Mouse (Mus musculus) lung, embryonic 15.5 days (tissue): ENCODE measurements around the gene Myocd. TPM values are rescaled to one million over a fixed set of nuclear protein-coding genes. Genes with fewer than 3 reads are reported as not detected.
A peak's percentile ranks its signal among the peaks of the same experiment; 100 is the strongest.

Experiments
- ATAC-seq: fragments of 200-750 bp; cut with Nextera tagmentation; 2 replicates; pipeline ENCODE4 v1.8.0; 2017; ENCODE audit warnings: moderate number of reproducible peaks, borderline replicate concordance; ENCODE audit not compliant: low FRiP score, low TSS enrichment; ENCODE audit errors: extremely low read depth
- H3K27ac ChIP-seq: fragments of 300-500 bp; sonication (generic); 2 replicates; pipeline ENCODE4 v1.5.1; 2015; ENCODE audit warnings: moderate library complexity, mild to moderate bottlenecking, inconsistent platforms
- H3K27me3 ChIP-seq: fragments of 300-500 bp; sonication (generic); 2 replicates; pipeline ENCODE4 v1.6.1; 2015; ENCODE audit warnings: inconsistent platforms
- H3K36me3 ChIP-seq: fragments of 300-500 bp; sonication (generic); 2 replicates; pipeline ENCODE4 v1.6.1; 2015; ENCODE audit warnings: inconsistent platforms
- H3K4me1 ChIP-seq: fragments of 300-500 bp; sonication (generic); 2 replicates; pipeline ENCODE4 v1.6.1; 2015; ENCODE audit warnings: inconsistent platforms
- H3K4me2 ChIP-seq: fragments of 300-500 bp; sonication (generic); 2 replicates; pipeline ENCODE4 v1.6.1; 2015; ENCODE audit warnings: inconsistent platforms, mild to moderate bottlenecking, moderate library complexity
- H3K4me3 ChIP-seq: fragments of 300-500 bp; sonication (generic); 2 replicates; pipeline ENCODE4 v1.5.1; 2015; ENCODE audit warnings: mild to moderate bottlenecking, inconsistent platforms
- H3K9ac ChIP-seq: fragments of 300-500 bp; sonication (generic); 2 replicates; pipeline ENCODE4 v1.6.1; 2015; ENCODE audit warnings: inconsistent platforms
- H3K9me3 ChIP-seq: fragments of 300-500 bp; sonication (generic); 2 replicates; pipeline ENCODE4 v1.6.1; 2016; ENCODE audit warnings: inconsistent platforms
- WGBS: fragments of 180-500 bp; shearing (Covaris S2); methylation state at CpG from one replicate; pipeline ENCODE4 v1.1.7; 2015; 5-methylcytosine and 5-hydroxymethylcytosine counted together
- polyA plus RNA-seq: library from polyadenylated mRNA; unstranded; fragments of >200 nt; fragmentation: Nextera tagmentation; extraction: Ambion mirVana; gene quantifications from 2 replicates; pipeline ENCODE4 v1.2.1, GENCODE M21; 2015

The Myocd gene
- polyA plus RNA-seq, 1 experiment from 2014 or later = 18.4 TPM

DNA sequence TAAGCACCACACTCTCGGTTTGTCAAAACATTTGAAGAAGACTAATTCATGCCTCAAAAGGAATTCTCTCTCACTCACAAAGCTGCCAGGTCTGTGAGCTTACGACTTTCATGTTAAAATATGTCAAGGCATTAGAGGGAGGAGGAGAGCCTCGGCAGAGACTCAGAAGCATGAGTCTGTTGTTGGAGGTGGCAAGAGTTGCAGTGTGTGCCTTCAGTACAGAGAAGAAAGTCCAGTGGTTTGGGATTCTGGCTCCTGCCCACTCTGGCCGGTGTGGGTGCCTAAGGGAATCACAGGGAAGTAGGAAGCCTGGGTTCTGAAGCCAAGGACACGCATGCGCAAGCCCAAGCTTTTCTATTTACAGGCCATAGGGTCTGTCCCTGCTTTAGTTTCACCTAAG lies 14.2 kb downstream of the Myocd start:
- H3K9ac ChIP-seq = no peak overlapping the region

DNA sequence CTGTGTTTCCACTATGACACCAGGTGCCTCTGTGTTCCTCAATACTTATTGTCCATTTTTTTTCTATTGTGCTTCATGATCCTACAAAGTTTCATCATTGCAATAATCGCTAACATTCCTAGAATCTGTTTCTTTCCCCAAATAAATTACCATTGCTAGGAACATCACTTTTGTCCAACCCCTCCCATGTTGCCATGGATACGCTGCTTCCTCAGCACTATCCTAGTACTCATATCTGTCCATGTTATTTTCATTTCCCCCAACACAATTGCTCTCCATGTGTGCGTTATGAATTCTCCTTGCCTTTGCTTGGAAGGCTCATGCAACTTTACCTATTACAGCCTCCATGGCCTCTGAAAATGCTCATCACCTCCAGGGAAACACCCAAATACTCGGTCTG lies 19.4 kb downstream of the Myocd start:
- no peak for ATAC-seq
- WGBS = 89% methylated on average over 4 of the region's 4 CpGs
- Histone ChIP-seq H3K36me3 (no peaks in the 10 kb centered on the region), H3K4me2 (no peak overlapping the region), H3K4me3 (no peak overlapping the region), H3K9me3 (no peaks in the 10 kb centered on the region), H3K27me3 (no peaks in the 10 kb centered on the region), H3K27ac (no peak overlapping the region), H3K4me1 (peaks cover under 1% of the 10 kb centered on the region; the same call in 1 of the 2 replicates), H3K9ac (no peak overlapping the region)

More for the DNA sequence above, 14.2 kb downstream of the Myocd start:
- Histone ChIP-seq H3K36me3 (no peaks in the 10 kb centered on the region), H3K4me3 (no peak overlapping the region), H3K9me3 (no peaks in the 10 kb centered on the region), H3K4me2 (peak overlapping the region; percentile 26; the same call in 1 of the 2 replicates), H3K27ac (no peak overlapping the region), H3K27me3 (no peaks in the 10 kb centered on the region; the same call in 1 of the 2 replicates), H3K4me1 (peaks cover 14% of the 10 kb centered on the region)
- no peak for ATAC-seq
- WGBS = 39% methylated on average over 6 of the region's 6 CpGs

DNA sequence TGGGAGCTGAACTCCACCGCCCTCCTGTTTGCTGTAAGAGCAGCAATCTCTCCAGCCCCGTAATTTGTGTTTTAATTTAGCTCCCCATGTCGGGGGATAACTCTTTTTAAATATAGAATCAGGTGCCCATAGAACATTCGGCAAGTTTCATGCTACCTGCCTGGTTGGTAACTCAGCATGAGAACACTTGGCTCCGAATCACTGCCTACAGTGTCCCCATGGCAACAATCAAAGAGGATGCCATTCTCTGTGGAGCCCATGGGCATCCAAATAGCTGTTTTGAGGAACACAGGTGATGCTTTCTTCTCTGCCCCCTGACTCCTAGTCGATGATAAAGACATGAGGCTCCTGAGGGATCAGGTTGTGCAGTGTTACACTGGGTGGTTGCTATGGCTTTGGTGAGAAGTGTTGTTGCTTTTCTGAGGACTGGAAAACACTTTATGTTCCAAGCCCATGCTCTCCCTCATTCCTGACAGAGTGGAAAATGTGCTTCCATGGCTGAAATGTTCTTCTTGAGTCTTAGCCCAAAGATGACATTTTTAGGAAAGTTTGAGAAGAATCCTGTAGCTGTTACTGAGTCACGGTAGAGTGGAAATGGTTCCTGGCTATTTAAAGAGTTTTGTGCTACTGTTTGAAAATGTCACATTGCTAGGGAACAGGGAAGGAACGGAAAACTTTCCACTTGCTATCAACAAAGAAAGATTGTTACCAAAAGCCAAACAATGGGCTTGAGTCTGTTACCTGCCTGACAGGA lies 23.3 kb downstream of the Myocd start:
- no peak overlapping the region for H3K4me3 ChIP-seq
- H3K9ac ChIP-seq = no peak overlapping the region
- no peaks in the 10 kb centered on the region for H3K36me3 ChIP-seq
- H3K27ac ChIP-seq = no peak overlapping the region
- no peaks in the 10 kb centered on the region for H3K27me3 ChIP-seq
- no peak overlapping the region for H3K4me2 ChIP-seq
- H3K4me1 ChIP-seq = no peaks in the 10 kb centered on the region
- H3K9me3 ChIP-seq = no peaks in the 10 kb centered on the region
- 75% methylated on average over 8 of the region's 8 CpGs for WGBS
- ATAC-seq = no peak

DNA sequence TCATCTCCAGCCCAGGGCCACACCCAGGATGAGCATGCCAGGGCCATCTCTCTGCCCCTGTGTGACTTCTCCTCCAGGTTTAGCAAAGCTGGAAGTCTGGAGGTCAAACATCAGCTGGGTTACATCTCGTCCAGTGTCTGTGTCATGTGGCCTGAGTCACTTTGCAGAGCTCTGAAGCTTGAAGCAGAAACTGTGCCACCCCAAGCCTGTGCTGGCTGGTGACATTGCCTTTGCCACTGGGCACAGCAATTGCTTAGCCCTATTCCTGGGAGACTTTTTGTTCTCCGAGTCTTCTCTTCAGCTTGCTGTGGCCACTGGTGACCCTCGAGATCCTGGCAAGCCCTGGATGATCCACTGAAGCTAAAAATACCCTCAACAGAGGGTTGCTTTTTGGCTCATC lies 26.2 kb downstream of the Myocd start:
- H3K27me3 ChIP-seq = no peaks in the 10 kb centered on the region
- no peak overlapping the region for H3K27ac ChIP-seq
- ATAC-seq = no peak
- H3K4me3 ChIP-seq = no peak overlapping the region
- WGBS = 69% methylated on average over 3 of the region's 3 CpGs
- H3K36me3 ChIP-seq = no peaks in the 10 kb centered on the region
- H3K4me1 ChIP-seq = no peaks in the 10 kb centered on the region
- no peaks in the 10 kb centered on the region for H3K9me3 ChIP-seq
- H3K9ac ChIP-seq = no peak overlapping the region
- H3K4me2 ChIP-seq = no peak overlapping the region

DNA sequence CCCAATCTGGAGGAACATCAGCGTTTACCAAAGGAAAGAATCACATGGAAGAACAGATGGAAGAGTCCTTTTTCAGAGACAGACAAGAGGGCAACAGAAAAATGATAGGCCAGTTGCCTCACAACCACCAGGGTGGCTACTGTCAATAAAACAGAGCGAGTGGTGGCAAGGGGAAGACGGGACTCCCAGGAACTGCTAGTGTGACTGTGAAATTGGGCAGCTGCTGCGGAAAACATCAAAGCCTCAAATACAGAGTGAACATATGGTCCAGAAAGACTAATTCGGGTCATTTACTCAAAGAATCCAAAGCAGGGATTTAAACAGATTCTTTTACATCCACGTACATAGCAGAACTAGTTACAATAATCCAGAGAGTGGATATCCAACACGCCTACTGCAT lies 29.3 kb downstream of the Myocd start:
- H3K4me2 ChIP-seq = no peak overlapping the region
- no peaks in the 10 kb centered on the region for H3K36me3 ChIP-seq
- no peak overlapping the region for H3K9ac ChIP-seq
- H3K27ac ChIP-seq = no peak overlapping the region
- no peak for ATAC-seq
- no peaks in the 10 kb centered on the region for H3K4me1 ChIP-seq
- WGBS = 56% methylated on average over 7 of the region's 7 CpGs
- H3K4me3 ChIP-seq = no peak overlapping the region
- no peaks in the 10 kb centered on the region for H3K27me3 ChIP-seq
- no peaks in the 10 kb centered on the region for H3K9me3 ChIP-seq

DNA sequence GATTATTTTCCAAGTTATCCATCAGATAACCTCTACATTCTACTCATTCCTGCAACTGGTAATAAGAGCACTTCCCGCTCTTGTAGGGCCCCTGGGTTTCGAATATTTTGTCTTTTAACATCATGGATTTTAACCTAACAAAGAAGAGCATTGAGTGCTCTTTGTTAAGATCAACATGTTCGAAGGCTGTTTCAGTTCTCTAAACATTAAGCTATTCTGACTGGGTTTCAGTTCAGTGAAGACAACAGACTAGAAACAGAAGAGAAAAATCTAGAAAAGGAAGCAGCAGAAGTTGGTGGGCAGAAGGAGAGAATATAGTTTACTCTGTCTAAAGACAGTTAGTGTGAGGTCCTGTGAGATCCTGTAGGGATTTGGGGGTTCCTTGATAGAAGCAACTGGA lies 31.9 kb downstream of the Myocd start:
- H3K9ac ChIP-seq = no peak overlapping the region
- H3K27me3 ChIP-seq = no peaks in the 10 kb centered on the region
- H3K9me3 ChIP-seq = no peaks in the 10 kb centered on the region
- H3K4me1 ChIP-seq = no peaks in the 10 kb centered on the region
- H3K4me2 ChIP-seq = no peak overlapping the region
- no peak overlapping the region for H3K4me3 ChIP-seq
- no peaks in the 10 kb centered on the region for H3K36me3 ChIP-seq
- no peak for ATAC-seq
- no peak overlapping the region for H3K27ac ChIP-seq
- whole genome bisulfite sequencing = 69% methylated on average over 3 of the region's 3 CpGs

DNA sequence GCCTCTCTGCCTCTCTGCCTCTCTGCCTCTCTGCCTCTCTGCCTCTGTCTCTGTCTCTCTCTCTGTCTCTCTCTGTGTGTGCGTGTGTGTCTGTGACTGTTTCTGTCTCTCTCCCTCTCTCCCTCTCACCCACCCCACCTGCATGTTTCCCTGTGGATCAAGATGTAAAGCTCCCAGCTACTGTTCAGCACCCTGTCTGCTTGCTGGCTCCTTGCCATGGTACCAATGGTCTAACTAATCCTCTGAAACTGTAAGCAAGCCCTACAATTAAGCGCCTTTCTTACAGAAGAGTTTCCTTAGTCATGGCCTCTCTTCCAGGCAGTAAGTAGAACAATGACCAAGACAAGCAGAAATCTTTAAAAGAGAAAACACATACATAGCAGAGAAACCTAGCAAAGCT lies 32.9 kb downstream of the Myocd start:
- Histone ChIP-seq H3K9me3 (no peaks in the 10 kb centered on the region), H3K27me3 (no peaks in the 10 kb centered on the region), H3K4me2 (no peak overlapping the region), H3K4me1 (no peaks in the 10 kb centered on the region), H3K9ac (no peak overlapping the region), H3K27ac (no peak overlapping the region), H3K4me3 (no peak overlapping the region), H3K36me3 (no peaks in the 10 kb centered on the region)
- no peak for ATAC-seq
- WGBS = 86% methylated on average over 2 of the region's 2 CpGs

DNA sequence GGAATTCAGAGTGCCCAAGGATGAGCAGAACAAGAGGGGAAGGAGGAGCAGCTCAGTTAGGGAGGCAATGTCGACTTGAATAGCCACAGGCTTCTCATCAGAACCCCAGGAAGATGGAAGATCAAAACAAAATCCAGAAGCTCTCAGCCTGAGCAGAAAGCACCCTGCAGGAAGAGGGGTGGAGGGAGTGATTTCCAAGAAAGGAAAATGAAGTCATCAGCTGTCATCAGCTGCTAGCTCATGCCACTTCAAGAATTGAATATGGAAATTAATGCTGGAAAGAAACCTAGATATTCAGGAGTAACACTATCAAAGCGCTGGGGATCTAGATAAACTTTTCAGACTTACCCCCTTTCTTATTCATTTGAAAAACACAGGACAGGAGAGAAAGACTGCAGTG lies 34.4 kb downstream of the Myocd start:
- no peak overlapping the region for H3K4me2 ChIP-seq
- no peaks in the 10 kb centered on the region for H3K27me3 ChIP-seq
- H3K4me3 ChIP-seq = no peak overlapping the region
- no peaks in the 10 kb centered on the region for H3K4me1 ChIP-seq
- H3K36me3 ChIP-seq = no peaks in the 10 kb centered on the region
- ATAC-seq = no peak
- no peak overlapping the region for H3K9ac ChIP-seq
- 40% methylated on average over 2 of the region's 2 CpGs for WGBS
- H3K27ac ChIP-seq = no peak overlapping the region
- no peaks in the 10 kb centered on the region for H3K9me3 ChIP-seq

DNA sequence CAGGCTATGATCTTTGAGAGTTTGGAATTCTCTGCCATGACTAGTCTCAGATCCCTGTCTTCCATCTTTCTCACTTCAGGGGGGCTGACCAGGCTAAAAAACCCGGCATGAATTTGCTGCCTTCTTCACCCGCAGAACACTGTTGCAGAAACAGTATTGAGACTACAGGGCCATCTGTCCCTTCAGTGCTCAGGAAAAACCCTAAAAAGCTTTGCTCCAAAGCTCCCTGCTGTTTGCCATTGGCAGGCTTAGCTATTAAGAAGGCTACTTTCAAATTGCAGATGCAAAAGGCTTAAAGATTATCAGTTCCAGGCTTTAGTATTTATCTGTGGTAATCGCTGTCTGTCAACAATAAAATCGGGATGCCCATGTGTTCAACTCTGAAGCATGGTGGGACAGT lies 38.0 kb downstream of the Myocd start:
- no peak overlapping the region for H3K4me2 ChIP-seq
- no peaks in the 10 kb centered on the region for H3K36me3 ChIP-seq
- ATAC-seq = no peak
- no peak overlapping the region for H3K27ac ChIP-seq
- H3K4me3 ChIP-seq = no peak overlapping the region
- no peak overlapping the region for H3K9ac ChIP-seq
- no peaks in the 10 kb centered on the region for H3K4me1 ChIP-seq
- 76% methylated on average over 4 of the region's 4 CpGs for WGBS
- no peaks in the 10 kb centered on the region for H3K9me3 ChIP-seq
- no peaks in the 10 kb centered on the region for H3K27me3 ChIP-seq

DNA sequence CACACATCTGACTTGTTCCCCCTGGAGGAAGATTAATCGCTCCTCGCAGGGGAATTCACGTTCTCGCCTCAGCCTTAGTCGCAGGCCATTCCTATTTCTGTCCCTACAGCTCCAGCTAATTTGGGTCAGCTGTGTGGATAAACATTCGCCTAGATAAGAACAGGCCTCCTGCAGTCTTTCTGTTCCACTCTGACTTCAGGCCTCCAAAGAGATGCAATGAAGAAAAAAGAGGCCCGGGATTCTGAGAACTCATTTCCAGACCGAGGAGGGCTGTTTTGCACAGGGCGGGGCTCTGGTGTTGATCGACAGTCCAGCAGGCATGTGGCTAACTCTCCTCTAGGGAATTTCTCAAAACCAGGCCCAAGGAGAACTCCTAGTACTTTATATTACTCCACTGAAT lies 43.0 kb downstream of the Myocd start:
- Histone ChIP-seq H3K36me3 (no peaks in the 10 kb centered on the region), H3K4me2 (no peak overlapping the region), H3K9me3 (no peaks in the 10 kb centered on the region), H3K4me3 (no peak overlapping the region), H3K27ac (no peak overlapping the region), H3K27me3 (no peaks in the 10 kb centered on the region), H3K4me1 (no peaks in the 10 kb centered on the region), H3K9ac (no peak overlapping the region)
- WGBS = 18% methylated on average over 10 of the region's 10 CpGs
- ATAC-seq = peak; percentile 27; the same call in 1 of the 2 replicates

DNA sequence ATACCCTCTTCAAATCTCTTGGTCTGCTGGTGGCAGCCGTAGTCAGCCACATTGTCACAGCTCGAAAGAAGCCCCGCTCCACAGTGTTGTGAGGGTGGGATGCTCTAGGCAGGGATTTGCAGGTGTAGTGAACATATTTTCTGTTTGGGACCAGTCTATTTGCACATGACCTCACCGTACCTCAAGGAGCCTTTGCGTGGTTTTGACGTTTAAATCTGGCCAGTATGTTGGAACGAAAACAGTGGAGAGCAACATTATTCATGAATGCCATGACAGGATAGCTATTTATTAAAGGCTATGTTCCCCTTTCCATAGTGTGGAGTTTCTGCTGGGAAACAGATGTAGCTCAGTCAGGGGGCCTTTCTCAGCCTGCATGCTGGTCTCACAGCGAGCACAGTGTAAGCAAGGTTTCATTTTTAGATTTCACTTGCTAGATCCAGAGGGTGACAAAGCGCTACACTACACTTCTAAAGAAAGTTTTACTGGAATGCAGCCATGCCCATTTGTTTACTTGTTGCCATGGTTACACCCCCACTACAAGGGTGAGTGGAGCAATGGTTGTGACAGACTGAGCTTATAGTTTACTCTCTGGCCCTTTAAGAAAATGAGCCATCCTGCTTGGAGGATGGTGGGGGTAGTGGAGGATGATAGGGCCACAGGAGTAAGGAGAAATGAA lies 54.7 kb downstream of the Myocd start:
- no peaks in the 10 kb centered on the region for H3K27me3 ChIP-seq
- H3K4me1 ChIP-seq = peaks cover 10% of the 10 kb centered on the region
- no peak overlapping the region for H3K27ac ChIP-seq
- no peak overlapping the region for H3K4me3 ChIP-seq
- ATAC-seq = peak; percentile 68
- H3K36me3 ChIP-seq = no peaks in the 10 kb centered on the region
- no peaks in the 10 kb centered on the region for H3K9me3 ChIP-seq
- WGBS = 40% methylated on average over 9 of the region's 9 CpGs
- H3K4me2 ChIP-seq = no peak overlapping the region
- H3K9ac ChIP-seq = no peak overlapping the region

DNA sequence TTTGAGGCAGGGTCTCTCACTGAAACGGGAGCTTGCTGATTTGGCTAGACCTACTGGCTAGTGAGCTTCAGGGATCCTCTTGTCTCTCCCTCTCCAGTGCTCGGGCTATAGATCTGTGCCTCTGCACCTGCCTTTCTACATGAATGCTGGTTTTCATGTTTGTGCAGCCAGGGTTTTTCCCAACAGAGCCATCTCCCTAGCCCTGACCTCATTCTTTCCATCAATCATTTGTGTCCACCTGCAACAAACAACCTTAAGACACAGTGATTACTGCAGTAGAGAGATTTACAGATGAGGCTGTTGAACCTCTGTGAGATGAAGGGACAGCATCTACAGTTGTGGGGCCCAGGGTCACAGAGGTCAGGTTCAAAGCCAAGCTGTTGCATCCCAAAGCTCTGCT lies 56.0 kb downstream of the Myocd start:
- H3K27ac ChIP-seq = no peak overlapping the region
- no peak overlapping the region for H3K9ac ChIP-seq
- no peaks in the 10 kb centered on the region for H3K36me3 ChIP-seq
- H3K4me2 ChIP-seq = no peak overlapping the region
- H3K4me3 ChIP-seq = no peak overlapping the region
- no peaks in the 10 kb centered on the region for H3K27me3 ChIP-seq
- WGBS = 73% methylated on average over 2 of the region's 2 CpGs
- no peaks in the 10 kb centered on the region for H3K9me3 ChIP-seq
- peaks cover 10% of the 10 kb centered on the region for H3K4me1 ChIP-seq
- ATAC-seq = no peak
